Mouse (Mus musculus) ES-E14 (cell line): ENCODE measurements around the gene Aox1. TPM values are rescaled to one million over a fixed set of nuclear protein-coding genes. Genes with fewer than 3 reads are reported as not detected.

Experiments
- DNase-seq: peaks from one replicate; pipeline ENCODE4 v3.0.0-alpha.2; 2013; ENCODE audit warnings: low read depth, low spot score
- H3K27ac ChIP-seq: 2 replicates; pipeline ENCODE4 v1.5.1; 2012; ENCODE audit warnings: low read depth, mild to moderate bottlenecking, low read length, moderate library complexity, mixed read lengths; ENCODE audit not compliant: poor library complexity, insufficient read depth, severe bottlenecking
- H3K36me3 ChIP-seq: 2 replicates; pipeline ENCODE4 v1.6.1; 2012; ENCODE audit warnings: mild to moderate bottlenecking, low read length, moderate library complexity, mixed read lengths; ENCODE audit not compliant: control insufficient read depth, poor library complexity, insufficient read depth, severe bottlenecking
- H3K4me1 ChIP-seq, 2 experiments: fragments of 150-350 bp in 1 of 2; sonication (generic) in 1 of 2; 2 replicates each; pipeline ENCODE4 v1.6.1; 2012; ENCODE audit warnings: low read length in 2 of 2, mild to moderate bottlenecking in 1 of 2, mixed read lengths in 1 of 2; ENCODE audit not compliant: control insufficient read depth in 2 of 2, insufficient read depth in 2 of 2, poor library complexity in 1 of 2
- H3K4me3 ChIP-seq, 2 experiments: fragments of 150-350 bp in 1 of 2; sonication (generic) in 1 of 2; 2 replicates each; pipeline ENCODE4 v1.5.1; 2012; ENCODE audit warnings: low read length in 2 of 2, low read depth in 1 of 2, mild to moderate bottlenecking in 1 of 2, mixed read lengths in 1 of 2; ENCODE audit not compliant: insufficient read depth in 1 of 2, poor library complexity in 1 of 2, severe bottlenecking in 1 of 2
- H3K9ac ChIP-seq: 2 replicates; pipeline ENCODE4 v1.6.1; 2012; ENCODE audit warnings: low read depth, mild to moderate bottlenecking, low read length, mixed read lengths; ENCODE audit not compliant: poor library complexity, insufficient read depth, severe bottlenecking
- H3K9me3 ChIP-seq: fragments of 150-350 bp; sonication (generic); 2 replicates; pipeline ENCODE4 v1.6.1; 2012; ENCODE audit warnings: low read depth, mild to moderate bottlenecking, low read length; ENCODE audit not compliant: control insufficient read depth, insufficient read depth
- CHD2 ChIP-seq: IDR thresholded peaks from 2 replicates; pipeline ENCODE4 v1.6.1; 2014; ENCODE audit warnings: mild to moderate bottlenecking, low read depth, low read length, inconsistent platforms
- HCFC1 ChIP-seq: IDR thresholded peaks from 2 replicates; pipeline ENCODE4 v1.6.1; 2012; ENCODE audit warnings: low read length, inconsistent platforms, borderline replicate concordance; ENCODE audit not compliant: insufficient read depth
- MAFK ChIP-seq: IDR thresholded peaks from 2 replicates; pipeline ENCODE4 v1.6.1; 2014; ENCODE audit warnings: mild to moderate bottlenecking, low read depth, low read length, inconsistent platforms; ENCODE audit not compliant: insufficient read depth
- ZC3H11A ChIP-seq: IDR thresholded peaks from 2 replicates; pipeline ENCODE4 v1.6.1; 2012; ENCODE audit warnings: low read depth, mild to moderate bottlenecking, inconsistent platforms, low read length, borderline replicate concordance
- ZNF384 ChIP-seq: IDR thresholded peaks from 2 replicates; pipeline ENCODE4 v1.6.1; 2012; ENCODE audit warnings: low read depth, low read length, inconsistent platforms
- in situ Hi-C, 2 experiments: fragments of 600-800 bp; cut with MboI; formaldehyde crosslinking; loops; one replicate each; pipeline ENCODE4 v1.15.1; 2025; ENCODE audit warnings: low sequenced_read_pairs in 2 of 2, inconsistent platforms in 1 of 2; ENCODE audit not compliant: unreplicated experiment in 2 of 2
- total RNA-seq: library from RNA; depleted of rRNA; stranded (reverse); fragments of 300-350 nt; gene quantifications from 2 replicates; pipeline ENCODE4 v1.2.3, GENCODE M21; 2012

Gene Aox1
- total RNA-seq, 1 experiment = 1.0 TPM

GRCm38 (mm10) chr1:58046721-58047290 lies 17.1 kb downstream of the Aox1 start:
- no peaks in the 10 kb centered on the region for H3K9me3 ChIP-seq
- no peaks in the 10 kb centered on the region for H3K4me1 ChIP-seq
- TF ChIP-seq CHD2 (no peak), HCFC1 (no peak), ZC3H11A (no peak), MAFK (no peak), ZNF384 (no peak)
- no peak overlapping the region for H3K27ac ChIP-seq
- in situ Hi-C loops = no loop called here
- no peaks in the 10 kb centered on the region for H3K36me3 ChIP-seq
- no peak overlapping the region for H3K9ac ChIP-seq
- no peak overlapping the region for H3K4me3 ChIP-seq
- no peak for DNase-seq

- DNase-seq = no peak
- in situ Hi-C loops = no loop called here
- Histone ChIP-seq H3K4me1 (no peaks in the 10 kb centered on the region), H3K9me3 (no peaks in the 10 kb centered on the region), H3K4me3 (no peak overlapping the region), H3K36me3 (no peaks in the 10 kb centered on the region), H3K27ac (no peak overlapping the region), H3K9ac (no peak overlapping the region)
- TF ChIP-seq HCFC1 (no peak), ZC3H11A (no peak), CHD2 (no peak), MAFK (no peak), ZNF384 (no peak)
Observed at GRCm38 (mm10) chr1:58049126-58049525, 19.4 kb downstream of the Aox1 start.

GRCm38 (mm10) chr1:58055598-58055997 lies 25.9 kb downstream of the Aox1 start:
- no peak for TF ChIP-seq CHD2
- TF ChIP-seq ZNF384 = no peak
- TF ChIP-seq HCFC1 = no peak
- no peaks in the 10 kb centered on the region for H3K36me3 ChIP-seq
- no peaks in the 10 kb centered on the region for H3K9me3 ChIP-seq
- no peak overlapping the region for H3K27ac ChIP-seq
- H3K9ac ChIP-seq = no peak overlapping the region
- H3K4me1 ChIP-seq = no peaks in the 10 kb centered on the region
- DNase-seq = no peak
- H3K4me3 ChIP-seq = no peak overlapping the region
- in situ Hi-C loops = no loop called here

- DNase-seq = no peak
- in situ Hi-C loops = no loop called here
- Histone ChIP-seq H3K4me1 (no peaks in the 10 kb centered on the region), H3K27ac (no peak overlapping the region), H3K36me3 (no peaks in the 10 kb centered on the region), H3K9ac (no peak overlapping the region), H3K9me3 (no peaks in the 10 kb centered on the region), H3K4me3 (no peak overlapping the region)
- TF ChIP-seq ZNF384 (no peak), ZC3H11A (no peak), MAFK (no peak), CHD2 (no peak), HCFC1 (no peak)
Observed at GRCm38 (mm10) chr1:58056074-58056807, 26.5 kb downstream of the Aox1 start.
